Mouse (Mus musculus): ENCODE measurements around the gene Sytl3. TPM values are rescaled to one million over a fixed set of nuclear protein-coding genes. Genes with fewer than 3 reads are reported as not detected.
"Not testable (repeated sequence)": the region's sequence is repeated elsewhere in the genome, so short reads cannot be mapped to it uniquely, and the experiment has no call there.

The Sytl3 gene
- polyA plus RNA-seq, 1 experiment from 2014 or later, result 0.43 TPM

- not testable (repeated sequence) for H3K4me1 ChIP-seq; H3K4me3 ChIP-seq; H3K9me3 ChIP-seq; H3K9ac ChIP-seq (replicated peaks); H3K27me3 ChIP-seq; H3K4me2 ChIP-seq (replicated peaks); H3K36me3 ChIP-seq
- WGBS, result 28% methylated on average over 9 of the region's 9 CpGs
- peak overlapping the region; percentile 81 for H3K27ac ChIP-seq (replicated peaks)
- ATAC-seq (replicated peaks), result peak; percentile 93
Observed at GRCm38 (mm10) chr17:6703381-6704270, 44.7 kb downstream of the Sytl3 start.

- 88% methylated on average over 5 of the region's 5 CpGs for whole genome bisulfite sequencing
Observed at GRCm38 (mm10) chr17:6706448-6706847, 47.6 kb downstream of the Sytl3 start.

GRCm38 (mm10) chr17:6707422-6707821, 48.5 kb downstream of the Sytl3 start:
- H3K36me3 ChIP-seq; H3K27ac ChIP-seq (replicated peaks); H3K27me3 ChIP-seq; H3K4me2 ChIP-seq (replicated peaks); H3K9ac ChIP-seq (replicated peaks); H3K9me3 ChIP-seq; H3K4me1 ChIP-seq; ATAC-seq (replicated peaks); H3K4me3 ChIP-seq: not testable (repeated sequence)
- WGBS, result 88% methylated on average over 5 of the region's 5 CpGs

More at GRCm38 (mm10) chr17:6706448-6706847, 47.6 kb downstream of the Sytl3 start:
- H3K9ac ChIP-seq (replicated peaks); H3K36me3 ChIP-seq; H3K4me2 ChIP-seq (replicated peaks); H3K27me3 ChIP-seq; H3K27ac ChIP-seq (replicated peaks); H3K9me3 ChIP-seq; H3K4me1 ChIP-seq; ATAC-seq (replicated peaks); H3K4me3 ChIP-seq: not testable (repeated sequence)

- not testable (repeated sequence) for H3K4me3 ChIP-seq; H3K27ac ChIP-seq (replicated peaks); H3K4me2 ChIP-seq (replicated peaks); H3K27me3 ChIP-seq; H3K36me3 ChIP-seq; ATAC-seq (replicated peaks); H3K4me1 ChIP-seq; H3K9me3 ChIP-seq; H3K9ac ChIP-seq (replicated peaks)
- WGBS, result 83% methylated on average over 2 of the region's 2 CpGs
Observed at GRCm38 (mm10) chr17:6708194-6708593, 49.3 kb downstream of the Sytl3 start.

- H3K4me3 ChIP-seq; H3K27ac ChIP-seq (replicated peaks); H3K4me1 ChIP-seq; ATAC-seq (replicated peaks); H3K36me3 ChIP-seq; H3K4me2 ChIP-seq (replicated peaks); H3K9me3 ChIP-seq; H3K9ac ChIP-seq (replicated peaks); H3K27me3 ChIP-seq: not testable (repeated sequence)
- WGBS, result 80% methylated on average over 2 of the region's 2 CpGs
Observed at GRCm38 (mm10) chr17:6713483-6713882, 54.6 kb downstream of the Sytl3 start.

GRCm38 (mm10) chr17:6713944-6714343, 55.1 kb downstream of the Sytl3 start:
- not testable (repeated sequence) for ATAC-seq (replicated peaks); H3K9ac ChIP-seq (replicated peaks); H3K27me3 ChIP-seq; H3K36me3 ChIP-seq; H3K4me2 ChIP-seq (replicated peaks); H3K9me3 ChIP-seq; H3K27ac ChIP-seq (replicated peaks); H3K4me1 ChIP-seq; H3K4me3 ChIP-seq
- WGBS, result 87% methylated on average over 8 of the region's 8 CpGs

GRCm38 (mm10) chr17:6727996-6728610, 69.2 kb downstream of the Sytl3 start:
- no peaks in the 10 kb centered on the region for H3K9me3 ChIP-seq
- H3K9ac ChIP-seq (replicated peaks), result no peak overlapping the region
- WGBS, result 94% methylated on average over 12 of the region's 12 CpGs

GRCm38 (mm10) chr17:6729244-6729742, 70.4 kb downstream of the Sytl3 start:
- Histone ChIP-seq H3K4me1 (peaks cover 7% of the 10 kb centered on the region), H3K27ac (replicated peaks) (peak overlapping the region; percentile 74), H3K27me3 (no peaks in the 10 kb centered on the region), H3K36me3 (no peaks in the 10 kb centered on the region), H3K9me3 (no peaks in the 10 kb centered on the region), H3K9ac (replicated peaks) (no peak overlapping the region), H3K4me2 (replicated peaks) (no peak overlapping the region), H3K4me3 (no peak overlapping the region)
- ATAC-seq (replicated peaks), result peak; percentile 89
- WGBS, result 3% methylated on average over 6 of the region's 6 CpGs

More at GRCm38 (mm10) chr17:6727996-6728610, 69.2 kb downstream of the Sytl3 start:
- Histone ChIP-seq H3K4me3 (no peak overlapping the region), H3K27me3 (no peaks in the 10 kb centered on the region), H3K4me1 (peaks cover 7% of the 10 kb centered on the region), H3K27ac (replicated peaks) (peak overlapping the region; percentile 74; the same call in 1 of the 2 replicates), H3K36me3 (no peaks in the 10 kb centered on the region), H3K4me2 (replicated peaks) (no peak overlapping the region)
- no peak for ATAC-seq (replicated peaks)

GRCm38 (mm10) chr17:6731132-6731531, 72.2 kb downstream of the Sytl3 start:
- Histone ChIP-seq H3K27me3 (no peaks in the 10 kb centered on the region), H3K4me2 (replicated peaks) (no peak overlapping the region), H3K9ac (replicated peaks) (no peak overlapping the region), H3K4me1 (peaks cover 11% of the 10 kb centered on the region), H3K27ac (replicated peaks) (no peak overlapping the region), H3K36me3 (no peaks in the 10 kb centered on the region), H3K9me3 (no peaks in the 10 kb centered on the region), H3K4me3 (no peak overlapping the region)
- ATAC-seq (replicated peaks), result no peak
- 81% methylated on average over 8 of the region's 8 CpGs for WGBS

GRCm38 (mm10) chr17:6731634-6732033, 72.7 kb downstream of the Sytl3 start:
- no peaks in the 10 kb centered on the region for H3K9me3 ChIP-seq
- WGBS, result 91% methylated on average over 12 of the region's 12 CpGs
- H3K27ac ChIP-seq (replicated peaks), result no peak overlapping the region

GRCm38 (mm10) chr17:6732665-6733064, 73.8 kb downstream of the Sytl3 start:
- 91% methylated on average over 4 of the region's 4 CpGs for WGBS
- Histone ChIP-seq H3K27ac (replicated peaks) (no peak overlapping the region), H3K9ac (replicated peaks) (no peak overlapping the region), H3K36me3 (no peaks in the 10 kb centered on the region), H3K4me2 (replicated peaks) (no peak overlapping the region), H3K4me3 (no peak overlapping the region), H3K9me3 (no peaks in the 10 kb centered on the region), H3K4me1 (peaks cover 16% of the 10 kb centered on the region), H3K27me3 (no peaks in the 10 kb centered on the region)
- ATAC-seq (replicated peaks), result no peak

More at GRCm38 (mm10) chr17:6731634-6732033, 72.7 kb downstream of the Sytl3 start:
- Histone ChIP-seq H3K27me3 (no peaks in the 10 kb centered on the region), H3K4me3 (no peak overlapping the region), H3K4me1 (peaks cover 16% of the 10 kb centered on the region), H3K9ac (replicated peaks) (no peak overlapping the region), H3K36me3 (no peaks in the 10 kb centered on the region), H3K4me2 (replicated peaks) (no peak overlapping the region)
- no peak for ATAC-seq (replicated peaks)

- Histone ChIP-seq H3K36me3 (no peaks in the 10 kb centered on the region), H3K4me3 (no peak overlapping the region), H3K4me1 (peaks cover 16% of the 10 kb centered on the region), H3K4me2 (replicated peaks) (no peak overlapping the region), H3K9me3 (no peaks in the 10 kb centered on the region), H3K9ac (replicated peaks) (no peak overlapping the region), H3K27me3 (no peaks in the 10 kb centered on the region), H3K27ac (replicated peaks) (no peak overlapping the region)
- 94% methylated on average over 10 of the region's 10 CpGs for WGBS
- ATAC-seq (replicated peaks), result no peak
Observed at GRCm38 (mm10) chr17:6733322-6733875, 74.5 kb downstream of the Sytl3 start.
